Mouse (Mus musculus): Measurements from ENCODE around the gene C4bp. TPM values are rescaled to one million over a fixed set of nuclear protein-coding genes. Genes with fewer than 3 reads are reported as not detected.

Gene C4bp
- polyA plus RNA-seq, 1 experiment from 2014 or later: 0.45 TPM

- 62% methylated on average over 9 of the region's 9 CpGs for WGBS
- H3K4me1 ChIP-seq (ENCODE audit: control insufficient read depth, insufficient read depth, low read length): no peaks in the 10 kb centered on the region
- H3K9me3 ChIP-seq (replicated peaks; ENCODE audit: control insufficient read depth, low read length): no peaks in the 10 kb centered on the region
- H3K27me3 ChIP-seq (ENCODE audit: control insufficient read depth, insufficient read depth, low read length): no peaks in the 10 kb centered on the region
- H3K4me2 ChIP-seq (ENCODE audit: low read depth, low read length): no peak overlapping the region
- no peaks in the 10 kb centered on the region for H3K36me3 ChIP-seq (ENCODE audit: control insufficient read depth, insufficient read depth, low read length)
- no peak overlapping the region for H3K9ac ChIP-seq (ENCODE audit: low read length)
- no peak overlapping the region for H3K27ac ChIP-seq (ENCODE audit: low read length)
- ATAC-seq (ENCODE audit: insufficient read depth, low FRiP score): peak; percentile 85; the same call in 1 of the 2 replicates
- no peak overlapping the region for H3K4me3 ChIP-seq (replicated peaks; ENCODE audit: low read length)
These were observed 72.8 kb downstream of the C4bp start for GRCm38 (mm10) chr1:130588659-130589058.

Other genes starting within 250 kb of the C4bp start
- 0.21 and 0.29 TPM in 2 replicates for gene Cd55b, start 238.6 kb downstream of the C4bp start, polyA plus RNA-seq (2015; fragmentation: Nextera tagmentation; extraction: Ambion mirVana)
- 53.9 and 55.3 TPM in 2 replicates for gene Cd55, start 198.9 kb downstream of the C4bp start, polyA plus RNA-seq (2015; fragmentation: Nextera tagmentation; extraction: Ambion mirVana)
- gene Zp3r, start 32.0 kb downstream of the C4bp start, polyA plus RNA-seq (2015; fragmentation: Nextera tagmentation; extraction: Ambion mirVana): 0.17 TPM in 1 of 2 replicates, not detected in the other
- 0.09 TPM in 1 of 2 replicates, not detected in the other for gene Gm29427, start 54.2 kb upstream of the C4bp start, polyA plus RNA-seq (2015; fragmentation: Nextera tagmentation; extraction: Ambion mirVana)
- 14.9 and 15.8 TPM in 2 replicates for gene Yod1, start 55.7 kb upstream of the C4bp start, polyA plus RNA-seq (2015; fragmentation: Nextera tagmentation; extraction: Ambion mirVana)
- 11.3 and 11.6 TPM in 2 replicates for gene Pfkfb2, start 67.6 kb upstream of the C4bp start, polyA plus RNA-seq (2015; fragmentation: Nextera tagmentation; extraction: Ambion mirVana)
- 44.2 and 52.0 TPM in 2 replicates for gene AA986860, start 70.3 kb upstream of the C4bp start, polyA plus RNA-seq (2015; fragmentation: Nextera tagmentation; extraction: Ambion mirVana)
- gene Fcamr, start 139.3 kb upstream of the C4bp start, polyA plus RNA-seq (2015; fragmentation: Nextera tagmentation; extraction: Ambion mirVana): 0.42 and 0.56 TPM in 2 replicates
- 0.34 and 0.70 TPM in 2 replicates for gene Pigr, start 165.1 kb upstream of the C4bp start, polyA plus RNA-seq (2015; fragmentation: Nextera tagmentation; extraction: Ambion mirVana)
- 0.40 TPM in 1 of 2 replicates, not detected in the other for gene Fcmr, start 204.0 kb upstream of the C4bp start, polyA plus RNA-seq (2015; fragmentation: Nextera tagmentation; extraction: Ambion mirVana)
- not detected in 2 replicates for gene Il24, start 225.8 kb upstream of the C4bp start, polyA plus RNA-seq (2015; fragmentation: Nextera tagmentation; extraction: Ambion mirVana)
- gene Il20, start 249.8 kb upstream of the C4bp start, polyA plus RNA-seq (2015; fragmentation: Nextera tagmentation; extraction: Ambion mirVana): not detected in 2 replicates

Measured in stomach, embryonic 16.5 days (tissue).